Mouse (Mus musculus) kidney, adult 2 months (tissue): ENCODE data around the gene Mgrn1.

Source experiments
- CTCF ChIP-seq: fragments of 200-500 bp; conservative IDR thresholded peaks from 2 replicates; pipeline ENCODE4 v1.5.1; 2011; ENCODE audit warnings: low read depth, mild to moderate bottlenecking, control low read depth, low read length, moderate library complexity, mixed read lengths; ENCODE audit not compliant: insufficient read depth, insufficient read length
- POLR2A ChIP-seq: fragments of 200-500 bp; IDR thresholded peaks from one replicate; pipeline ENCODE4 v1.6.1; 2011; ENCODE audit warnings: low read depth, low read length, control low read depth

DNA sequence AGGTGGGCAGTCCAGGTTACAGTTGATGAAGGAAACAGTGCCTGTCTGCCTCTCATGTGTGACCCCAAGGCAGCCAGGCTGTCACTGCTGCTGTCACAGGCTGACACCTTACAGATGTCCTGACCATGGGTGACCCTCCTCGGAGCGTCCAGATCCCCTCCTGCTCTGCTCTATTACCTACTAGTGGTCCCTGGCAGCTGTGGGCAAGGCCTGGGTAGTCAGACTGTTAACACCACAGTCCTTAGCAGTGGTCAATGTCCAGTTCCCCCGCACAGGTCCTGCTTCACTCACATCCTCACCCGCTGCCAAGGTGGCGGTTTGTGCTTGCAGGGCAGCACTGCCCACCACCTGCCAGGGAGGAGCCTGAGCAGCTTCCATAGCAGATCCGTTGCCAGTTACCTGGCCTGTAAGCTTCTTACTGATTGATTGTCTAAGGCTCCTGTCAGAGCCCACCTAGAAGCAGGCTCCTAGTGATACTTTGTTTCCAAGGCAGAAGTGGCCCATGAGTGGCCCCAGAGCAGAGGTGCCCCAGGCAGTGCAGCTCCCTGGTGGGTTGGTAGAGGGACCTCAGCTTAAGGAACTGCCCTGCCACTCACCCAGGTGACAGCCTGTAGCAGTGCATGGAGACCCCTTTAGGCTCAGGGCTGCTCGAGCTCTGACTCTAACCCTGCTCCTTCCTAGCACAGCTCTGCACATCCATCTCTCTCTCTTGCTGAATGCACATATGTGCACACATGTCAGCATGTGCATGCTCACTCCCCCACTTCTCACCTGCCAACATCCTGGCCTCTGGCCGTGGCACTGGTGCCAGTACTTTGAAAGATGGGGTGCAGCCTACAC, 51.5 kb downstream of the Mgrn1 start:
- TF ChIP-seq CTCF (no peak), POLR2A (no peak)
